Mouse (Mus musculus) midbrain, embryonic 14.5 days (tissue): ENCODE measurements around the gene Sdr42e1. TPM values are rescaled to one million over a fixed set of nuclear protein-coding genes. Genes with fewer than 3 reads are reported as not detected.

Experiments
- polyA plus RNA-seq: library from polyadenylated mRNA; unstranded; fragments of >200 nt; fragmentation: Nextera tagmentation; extraction: Ambion mirVana; gene quantifications from 2 replicates; pipeline ENCODE4 v1.2.1, GENCODE M21; 2014

Gene Sdr42e1
- polyA plus RNA-seq, 1 experiment from 2014 or later: 1.8 TPM

Other genes starting within 250 kb of the Sdr42e1 start
- 0.62 and 1.2 TPM in 2 replicates for gene Plcg2, start 175.4 kb downstream of the Sdr42e1 start, polyA plus RNA-seq
- not detected in 2 replicates for gene Hsd17b2, start 28.2 kb upstream of the Sdr42e1 start, polyA plus RNA-seq
- 32.7 and 33.3 TPM in 2 replicates for gene Mphosph6, start 128.3 kb upstream of the Sdr42e1 start, polyA plus RNA-seq